Mouse (Mus musculus) embryonic facial prominence, embryonic 15.5 days (tissue): ENCODE results near the gene Dedd. TPM values are rescaled to one million over a fixed set of nuclear protein-coding genes. Genes with fewer than 3 reads are reported as not detected.

ENCODE experiments used
- ATAC-seq: fragments of 200-750 bp; cut with Nextera tagmentation; 2 replicates; pipeline ENCODE4 v1.8.0; 2017; ENCODE audit warnings: low read depth, moderate TSS enrichment; ENCODE audit not compliant: insufficient number of reproducible peaks, low FRiP score, low TSS enrichment
- H3K27ac ChIP-seq: fragments of 300-500 bp; sonication (generic); replicated peaks from 2 replicates; pipeline ENCODE4 v1.5.1; 2015; ENCODE audit warnings: mild to moderate bottlenecking, inconsistent platforms
- H3K27me3 ChIP-seq: fragments of 300-500 bp; sonication (generic); 2 replicates; pipeline ENCODE4 v1.6.1; 2015; ENCODE audit warnings: inconsistent platforms
- H3K36me3 ChIP-seq: fragments of 300-500 bp; sonication (generic); 2 replicates; pipeline ENCODE4 v1.6.1; 2015; ENCODE audit warnings: mild to moderate bottlenecking, inconsistent platforms
- H3K4me1 ChIP-seq: fragments of 300-500 bp; sonication (generic); 2 replicates; pipeline ENCODE4 v1.6.1; 2015; ENCODE audit warnings: inconsistent platforms
- H3K4me2 ChIP-seq: fragments of 300-500 bp; sonication (generic); replicated peaks from 2 replicates; pipeline ENCODE4 v1.6.1; 2015; ENCODE audit warnings: mild to moderate bottlenecking, inconsistent platforms
- H3K4me3 ChIP-seq: fragments of 300-500 bp; sonication (generic); replicated peaks from 2 replicates; pipeline ENCODE4 v1.5.1; 2015; ENCODE audit warnings: mild to moderate bottlenecking, inconsistent platforms
- H3K9ac ChIP-seq: fragments of 300-500 bp; sonication (generic); 2 replicates; pipeline ENCODE4 v1.6.1; 2015; ENCODE audit warnings: inconsistent platforms
- H3K9me3 ChIP-seq: fragments of 300-500 bp; sonication (generic); replicated peaks from 2 replicates; pipeline ENCODE4 v1.6.1; 2016; ENCODE audit warnings: inconsistent platforms
- WGBS: fragments of 180-500 bp; shearing (Covaris S2); methylation state at CpG from one replicate; pipeline ENCODE4 v1.1.7; 2015; 5-methylcytosine and 5-hydroxymethylcytosine counted together
- polyA plus RNA-seq: library from polyadenylated mRNA; unstranded; fragments of >200 nt; fragmentation: Nextera tagmentation; extraction: Ambion mirVana; gene quantifications from 2 replicates; pipeline ENCODE4 v1.2.1, GENCODE M21; 2015

Dedd gene
- polyA plus RNA-seq, 1 experiment from 2014 or later, result 55.1 TPM

- H3K9me3 ChIP-seq, result no peaks in the 10 kb centered on the region
- 0 out of 2 replicates have a peak, but pooled peaks cover 12% of the 10 kb centered on the region for H3K4me1 ChIP-seq
- H3K9ac ChIP-seq, result no peak overlapping the region
- H3K36me3 ChIP-seq, result no peaks in the 10 kb centered on the region
- no peak overlapping the region for H3K27ac ChIP-seq
- H3K4me3 ChIP-seq, result no peak overlapping the region
- no peaks in the 10 kb centered on the region for H3K27me3 ChIP-seq
- ATAC-seq, result no peak
- no peak overlapping the region for H3K4me2 ChIP-seq
- 55% methylated on average over 7 of the region's 7 CpGs for WGBS
Measured at GRCm38 (mm10) chr1:171365934-171366333, 37.0 kb downstream of the Dedd start.

GRCm38 (mm10) chr1:171369845-171370556, 41.1 kb downstream of the Dedd start, which contains the start of gene Nectin4:
TSS of gene Nectin4 (plus strand) at chr1:171370099.
- peak within 1 kb of the TSS; percentile 72 for H3K27ac ChIP-seq
- peak within 1 kb of the TSS; percentile 31 for H3K4me2 ChIP-seq
- no peaks in the 10 kb centered on the region for H3K36me3 ChIP-seq
- peak; percentile 59; the same call in 1 of the 2 replicates for ATAC-seq
- H3K4me1 ChIP-seq, result peaks cover 19% of the 10 kb centered on the region
- H3K9ac ChIP-seq, result no peak within 1 kb of the TSS
- peak within 1 kb of the TSS; percentile 34 for H3K4me3 ChIP-seq
- no peaks in the 10 kb centered on the region for H3K9me3 ChIP-seq
- whole genome bisulfite sequencing, result 28% methylated on average over 20 of the region's 20 CpGs
- H3K27me3 ChIP-seq, result no peaks in the 10 kb centered on the region

GRCm38 (mm10) chr1:171372880-171373279, 43.9 kb downstream of the Dedd start:
- 30% methylated on average over 3 of the region's 3 CpGs for WGBS
- H3K4me2 ChIP-seq, result peak overlapping the region; percentile 34; the same call in 1 of the 2 replicates
- no peaks in the 10 kb centered on the region for H3K36me3 ChIP-seq

GRCm38 (mm10) chr1:171373946-171374345, 45.0 kb downstream of the Dedd start:
- H3K27ac ChIP-seq, result peak overlapping the region; percentile 73
- H3K27me3 ChIP-seq, result no peaks in the 10 kb centered on the region
- no peaks in the 10 kb centered on the region for H3K36me3 ChIP-seq
- peaks cover 21% of the 10 kb centered on the region for H3K4me1 ChIP-seq
- ATAC-seq, result peak; percentile 44; the same call in 1 of the 2 replicates
- H3K4me3 ChIP-seq, result peak overlapping the region; percentile 34; the same call in 1 of the 2 replicates
- 0% methylated on average over 4 of the region's 4 CpGs for WGBS
- H3K9me3 ChIP-seq, result no peaks in the 10 kb centered on the region
- H3K9ac ChIP-seq, result no peak overlapping the region
- H3K4me2 ChIP-seq, result peak overlapping the region; percentile 34; the same call in 1 of the 2 replicates

More at GRCm38 (mm10) chr1:171372880-171373279, 43.9 kb downstream of the Dedd start:
- H3K9me3 ChIP-seq, result no peaks in the 10 kb centered on the region
- H3K4me1 ChIP-seq, result peaks cover 25% of the 10 kb centered on the region
- peak overlapping the region; percentile 34; the same call in 1 of the 2 replicates for H3K4me3 ChIP-seq
- H3K27ac ChIP-seq, result peak overlapping the region; percentile 73
- H3K9ac ChIP-seq, result no peak overlapping the region
- no peaks in the 10 kb centered on the region for H3K27me3 ChIP-seq
- no peak for ATAC-seq

GRCm38 (mm10) chr1:171375646-171376097, 46.7 kb downstream of the Dedd start:
- H3K9ac ChIP-seq, result no peak overlapping the region
- peaks cover 11% of the 10 kb centered on the region; the same call in 1 of the 2 replicates for H3K27me3 ChIP-seq
- peak overlapping the region; percentile 65; the same call in 1 of the 2 replicates for H3K27ac ChIP-seq
- 0 out of 2 replicates have a peak, but pooled peaks have one; percentile 36 for ATAC-seq
- no peaks in the 10 kb centered on the region for H3K9me3 ChIP-seq
- H3K36me3 ChIP-seq, result no peaks in the 10 kb centered on the region
- no peak overlapping the region for H3K4me3 ChIP-seq
- 38% methylated on average over 9 of the region's 9 CpGs for WGBS
- peaks cover 29% of the 10 kb centered on the region for H3K4me1 ChIP-seq
- H3K4me2 ChIP-seq, result no peak overlapping the region; the same call in 1 of the 2 replicates

- peaks cover 27% of the 10 kb centered on the region for H3K4me1 ChIP-seq
- ATAC-seq, result no peak
- H3K9me3 ChIP-seq, result no peaks in the 10 kb centered on the region
- H3K4me2 ChIP-seq, result no peak overlapping the region
- no peak overlapping the region for H3K27ac ChIP-seq
- H3K36me3 ChIP-seq, result no peaks in the 10 kb centered on the region
- H3K27me3 ChIP-seq, result peaks cover 15% of the 10 kb centered on the region; the same call in 1 of the 2 replicates
- no peak overlapping the region for H3K4me3 ChIP-seq
- H3K9ac ChIP-seq, result no peak overlapping the region
- WGBS, result 87% methylated on average over 6 of the region's 6 CpGs
Measured at GRCm38 (mm10) chr1:171378298-171378697, 49.4 kb downstream of the Dedd start.

GRCm38 (mm10) chr1:171379935-171380599, 51.1 kb downstream of the Dedd start:
- H3K27me3 ChIP-seq, result peaks cover 15% of the 10 kb centered on the region; the same call in 1 of the 2 replicates
- WGBS, result 7% methylated on average over 31 of the region's 31 CpGs
- ATAC-seq, result no peak
- no peak overlapping the region for H3K9ac ChIP-seq
- no peaks in the 10 kb centered on the region for H3K36me3 ChIP-seq
- H3K4me1 ChIP-seq, result peaks cover 24% of the 10 kb centered on the region
- H3K9me3 ChIP-seq, result no peaks in the 10 kb centered on the region
- no peak overlapping the region for H3K27ac ChIP-seq
- peak overlapping the region; percentile 54 for H3K4me2 ChIP-seq
- peak overlapping the region; percentile 22 for H3K4me3 ChIP-seq

- H3K36me3 ChIP-seq, result no peaks in the 10 kb centered on the region
- H3K4me1 ChIP-seq, result peaks cover 18% of the 10 kb centered on the region
- WGBS, result 81% methylated on average over 11 of the region's 11 CpGs
- no peaks in the 10 kb centered on the region for H3K9me3 ChIP-seq
- no peak overlapping the region for H3K4me2 ChIP-seq
- no peak overlapping the region for H3K9ac ChIP-seq
- H3K27ac ChIP-seq, result no peak overlapping the region
- no peak overlapping the region for H3K4me3 ChIP-seq
- no peak for ATAC-seq
- peaks cover 15% of the 10 kb centered on the region; the same call in 1 of the 2 replicates for H3K27me3 ChIP-seq
Measured at GRCm38 (mm10) chr1:171382096-171382620, 53.2 kb downstream of the Dedd start.

- no peak overlapping the region; the same call in 1 of the 2 replicates for H3K4me2 ChIP-seq
- H3K36me3 ChIP-seq, result no peaks in the 10 kb centered on the region
- H3K4me3 ChIP-seq, result no peak overlapping the region
- 47% methylated on average over 9 of the region's 9 CpGs for WGBS
- H3K9me3 ChIP-seq, result no peaks in the 10 kb centered on the region
- 0 out of 2 replicates have a peak, but pooled peaks have one; percentile 24 for ATAC-seq
- no peak overlapping the region for H3K27ac ChIP-seq
- H3K9ac ChIP-seq, result no peak overlapping the region
- peaks cover 15% of the 10 kb centered on the region; the same call in 1 of the 2 replicates for H3K27me3 ChIP-seq
- H3K4me1 ChIP-seq, result peaks cover 18% of the 10 kb centered on the region
Measured at GRCm38 (mm10) chr1:171384361-171384760, 55.4 kb downstream of the Dedd start.

- H3K4me1 ChIP-seq, result peaks cover 10% of the 10 kb centered on the region
- no peak overlapping the region for H3K27ac ChIP-seq
- no peaks in the 10 kb centered on the region for H3K9me3 ChIP-seq
- no peak for ATAC-seq
- 0 out of 2 replicates have a peak, but pooled peaks cover 9% of the 10 kb centered on the region for H3K27me3 ChIP-seq
- no peak overlapping the region for H3K4me2 ChIP-seq
- 64% methylated on average over 9 of the region's 9 CpGs for WGBS
- H3K36me3 ChIP-seq, result no peaks in the 10 kb centered on the region
- H3K4me3 ChIP-seq, result no peak overlapping the region
- no peak overlapping the region for H3K9ac ChIP-seq
Measured at GRCm38 (mm10) chr1:171385171-171385570, 56.2 kb downstream of the Dedd start.

- Histone ChIP-seq H3K9ac (no peak overlapping the region), H3K36me3 (no peaks in the 10 kb centered on the region), H3K9me3 (no peaks in the 10 kb centered on the region), H3K4me3 (no peak overlapping the region), H3K27me3 (no peaks in the 10 kb centered on the region), H3K4me2 (no peak overlapping the region), H3K4me1 (peaks cover 7% of the 10 kb centered on the region; the same call in 1 of the 2 replicates), H3K27ac (no peak overlapping the region)
- ATAC-seq, result no peak
- 24% methylated on average over 6 of the region's 6 CpGs for WGBS
Measured at GRCm38 (mm10) chr1:171387099-171387498, 58.2 kb downstream of the Dedd start.
